10 mouse cellular contexts compared by ENCODE assay signal in the genomic region with DNA sequence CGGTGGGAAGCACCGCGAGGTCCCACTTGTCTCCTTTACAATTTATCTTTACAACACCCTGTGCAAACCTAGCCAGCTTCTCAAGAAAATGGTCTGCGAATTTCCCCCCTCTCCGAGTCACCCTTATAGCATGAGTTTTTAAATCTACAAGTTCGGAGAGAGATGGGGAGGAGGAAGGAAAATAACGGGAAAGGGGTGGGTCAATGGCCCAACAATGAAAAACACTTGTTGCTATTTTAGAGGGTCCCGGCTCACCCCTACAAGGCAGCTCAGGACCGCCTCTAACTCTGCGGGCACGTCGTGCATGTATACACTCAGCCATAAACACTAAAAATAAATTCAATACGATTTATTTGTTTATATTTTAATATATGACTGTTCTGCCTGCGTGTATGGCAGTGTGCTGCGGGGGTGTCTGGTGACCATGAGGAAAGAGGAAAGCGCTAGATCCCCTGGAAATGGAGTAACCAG. TPM values are rescaled to one million over a fixed set of nuclear protein-coding genes. Genes with fewer than 3 reads are reported as not detected.
DNase-seq lines count a peak whose midpoint lies in the region; ATAC-seq lines count a peak whose summit lies in the region.
"Had no signal": no experiment of that assay in that cellular context is flagged by ENCODE, and none has a peak within 500 bp of the region (broad histone marks: within the 10 kb centered on the region; RNA-seq: fewer than 3 reads in every experiment).

No protein-coding gene starts in this region.

- peak; percentile 25 for DNase-seq in cerebellum, adult 8-10 months
- DNase-seq in cerebellum, adult 11 months, result no peak
- peak; percentile 29 for DNase-seq in thymus, postnatal 0 days (ENCODE audit: low spot score)
- no peak for DNase-seq in thymus, postnatal 14 days
- peak; percentile 55 for DNase-seq in induced T-regulatory cell, adult 2 months (ENCODE audit: low read depth)
- peak; percentile 42 for DNase-seq in naive thymus-derived CD4-positive, alpha-beta T cell, adult 2 months (ENCODE audit: low read depth)
- DNase-seq in gastrocnemius, postnatal 10 days, result no peak

- ATAC-seq in monocyte, adult 5-6 weeks (replicated peaks; ENCODE audit: insufficient number of reproducible peaks, low FRiP score, low TSS enrichment, poor library complexity, severe bottlenecking), result no peak

RNA-seq across cellular contexts. Expression of a gene that starts 14.4 kb away (rescaled TPM):
- polyA plus RNA-seq in thymus, postnatal 0 days (2015; fragmentation: Nextera tagmentation; extraction: Ambion mirVana), result not detected in 2 replicates
- not detected for total RNA-seq in gastrocnemius, postnatal 10 days (2021)
- not detected in 3 replicates for total RNA-seq in monocyte, adult 5-6 weeks (2017)
- polyA plus RNA-seq: large intestine, adult 2 months; Patski had no signal

RNA-seq across cellular contexts. Expression of a gene that starts 19.2 kb away (rescaled TPM):
- 160 and 174 TPM in 2 replicates for polyA plus RNA-seq in thymus, postnatal 0 days (2015; fragmentation: Nextera tagmentation; extraction: Ambion mirVana)
- 10 to 100 TPM; 27.9 to 36.8 TPM for total RNA-seq in gastrocnemius, postnatal 10 days (2021)
- 81.0 to 103 TPM (median 88.2 TPM) in 3 replicates for total RNA-seq in monocyte, adult 5-6 weeks (2017)

RNA-seq across cellular contexts. Expression of a gene that starts 30.6 kb away (rescaled TPM):
- polyA plus RNA-seq in thymus, postnatal 0 days (2015; fragmentation: Nextera tagmentation; extraction: Ambion mirVana), result not detected in 2 replicates
- not detected for total RNA-seq in gastrocnemius, postnatal 10 days (2021)
- not detected in 3 replicates for total RNA-seq in monocyte, adult 5-6 weeks (2017)
- polyA plus RNA-seq: large intestine, adult 2 months; Patski had no signal

RNA-seq across cellular contexts. Expression of a gene that starts 48.8 kb away (rescaled TPM):
- polyA plus RNA-seq in thymus, postnatal 0 days (2015; fragmentation: Nextera tagmentation; extraction: Ambion mirVana), result 0.14 and 0.18 TPM in 2 replicates
- total RNA-seq in gastrocnemius, postnatal 10 days (2021), result not detected
- total RNA-seq in monocyte, adult 5-6 weeks (2017), result not detected in 3 replicates
- polyA plus RNA-seq: large intestine, adult 2 months had no signal

Comparison
In these comparisons a context has a peak if more than half of its experiments do, and no peak if none do; other contexts are left out.
1. DNase-seq: peak in cerebellum, adult 8-10 months (single experiment), thymus, postnatal 0 days (single experiment), induced T-regulatory cell, adult 2 months (single experiment) and naive thymus-derived CD4-positive, alpha-beta T cell, adult 2 months (single experiment); none in cerebellum, adult 11 months (single experiment), thymus, postnatal 14 days (single experiment) and gastrocnemius, postnatal 10 days (single experiment).